Mouse (Mus musculus): ENCODE results near the gene S100a3.
A peak's percentile ranks its signal among the peaks of the same experiment; 100 is the strongest.

Gene S100a3

DNA sequence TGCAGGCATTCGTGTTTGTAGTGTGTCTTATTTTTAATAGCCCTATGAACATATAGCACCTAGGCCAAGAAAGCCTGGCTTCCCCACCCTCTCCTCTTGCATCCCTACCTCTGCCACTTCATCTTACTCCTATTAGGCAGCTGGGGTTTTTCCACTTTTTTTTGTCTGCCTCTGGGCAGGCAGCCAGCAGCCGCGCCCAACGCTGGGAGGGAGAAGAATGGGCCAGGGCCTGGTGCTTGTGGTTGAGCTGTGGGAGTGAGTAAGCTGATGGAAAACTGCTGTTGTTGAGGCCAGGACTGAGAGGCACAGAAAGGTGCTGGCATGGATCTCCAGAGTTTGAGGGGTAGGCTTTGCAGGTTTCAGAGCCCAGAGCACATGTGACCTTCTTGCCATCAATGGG lies 44.0 kb downstream of the S100a3 start:
- no peak for DNase-seq

DNA sequence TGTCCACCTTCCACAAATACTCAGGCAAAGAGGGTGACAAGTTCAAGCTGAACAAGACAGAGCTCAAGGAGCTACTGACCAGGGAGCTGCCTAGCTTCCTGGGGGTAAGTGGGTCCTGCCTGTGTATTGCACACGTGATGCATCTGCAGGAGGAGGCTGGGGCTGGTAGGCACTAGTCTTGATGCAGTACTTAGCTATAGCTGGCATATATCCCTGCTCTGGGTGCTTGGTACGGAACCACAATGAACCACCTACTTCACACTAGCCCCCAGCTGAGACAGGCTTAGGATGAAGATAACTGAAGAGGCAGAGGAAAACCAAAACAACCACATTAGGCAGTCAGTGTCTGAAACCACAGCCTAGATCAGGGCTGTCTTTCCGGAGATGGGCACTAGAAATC lies 44.7 kb downstream of the S100a3 start:
- no peak for DNase-seq

DNA sequence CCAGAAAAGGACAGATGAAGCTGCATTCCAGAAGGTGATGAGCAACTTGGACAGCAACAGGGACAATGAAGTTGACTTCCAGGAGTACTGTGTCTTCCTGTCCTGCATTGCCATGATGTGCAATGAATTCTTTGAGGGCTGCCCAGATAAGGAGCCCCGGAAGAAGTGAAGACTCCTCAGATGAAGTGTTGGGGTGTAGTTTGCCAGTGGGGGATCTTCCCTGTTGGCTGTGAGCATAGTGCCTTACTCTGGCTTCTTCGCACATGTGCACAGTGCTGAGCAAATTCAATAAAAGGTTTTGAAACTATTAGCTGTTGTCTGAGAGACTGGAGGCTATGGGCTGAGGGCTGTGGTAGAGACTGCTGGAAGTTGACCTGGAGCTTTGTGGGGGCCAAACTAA lies 45.4 kb downstream of the S100a3 start:
- no peak for DNase-seq

DNA sequence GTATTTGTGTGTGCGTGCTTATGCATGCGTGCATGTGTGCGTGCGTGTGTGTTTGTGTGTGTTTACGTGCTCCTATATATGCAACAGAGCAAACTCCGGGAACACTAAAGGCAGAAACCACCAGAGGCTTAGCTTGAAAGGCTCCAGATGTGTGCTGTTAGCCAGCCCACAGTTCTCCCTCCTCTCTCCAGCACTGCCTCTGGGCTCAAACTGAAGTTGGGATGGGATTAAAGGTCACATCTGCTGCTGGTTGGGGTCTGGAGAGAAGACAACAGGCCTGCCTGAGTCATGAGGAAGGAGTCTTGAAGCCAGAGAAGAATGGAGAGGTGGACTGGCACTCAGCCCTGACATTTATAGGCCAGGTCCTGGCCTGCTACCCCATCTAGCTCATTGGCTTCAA lies 45.8 kb downstream of the S100a3 start:
- no peak for DNase-seq

DNA sequence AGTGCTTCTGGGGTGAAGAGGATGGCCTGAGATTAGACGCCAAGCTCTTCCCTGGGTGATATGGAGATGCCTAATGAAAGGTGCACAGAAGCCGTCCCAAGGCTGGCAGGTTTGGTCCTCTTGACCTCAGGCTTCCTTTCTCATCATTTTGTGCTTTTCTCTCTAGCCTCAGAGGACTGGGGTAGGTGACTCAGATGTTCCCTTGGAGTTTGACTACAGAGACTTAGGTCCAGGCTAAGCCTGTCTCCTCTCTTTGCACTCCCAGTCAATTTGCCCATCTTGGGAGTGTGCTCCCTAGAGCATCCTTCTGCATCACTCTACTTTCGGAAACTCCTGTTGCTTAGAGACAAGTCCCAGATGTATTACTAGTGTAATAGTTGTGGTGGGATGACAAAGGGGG lies 47.0 kb downstream of the S100a3 start:
- DNase-seq: no peak

DNA sequence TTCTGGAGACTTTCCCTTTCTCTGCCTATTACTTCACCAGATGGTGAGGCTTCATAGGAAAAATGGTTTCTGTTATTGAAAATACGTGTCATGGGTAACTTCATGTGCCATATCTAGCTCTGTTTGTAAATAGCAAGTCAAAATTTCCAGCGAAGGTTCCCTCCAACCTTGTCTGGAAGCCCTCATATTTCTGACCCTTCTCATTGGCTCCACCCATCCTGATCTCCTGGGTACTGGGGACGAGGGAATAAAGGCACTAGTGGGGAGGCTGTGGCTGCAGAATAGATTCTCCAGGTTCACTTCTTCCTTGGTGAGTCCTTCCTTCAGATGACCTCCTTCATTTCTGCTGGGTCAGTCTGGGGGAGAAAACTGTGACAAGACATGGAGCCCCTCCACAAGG lies 47.8 kb downstream of the S100a3 start, which contains the start of gene S100a5:
Gene S100a5, plus strand, starts transcription at position 301 of the 400 bp plus-strand sequence.
- DNase-seq: no peak

DNA sequence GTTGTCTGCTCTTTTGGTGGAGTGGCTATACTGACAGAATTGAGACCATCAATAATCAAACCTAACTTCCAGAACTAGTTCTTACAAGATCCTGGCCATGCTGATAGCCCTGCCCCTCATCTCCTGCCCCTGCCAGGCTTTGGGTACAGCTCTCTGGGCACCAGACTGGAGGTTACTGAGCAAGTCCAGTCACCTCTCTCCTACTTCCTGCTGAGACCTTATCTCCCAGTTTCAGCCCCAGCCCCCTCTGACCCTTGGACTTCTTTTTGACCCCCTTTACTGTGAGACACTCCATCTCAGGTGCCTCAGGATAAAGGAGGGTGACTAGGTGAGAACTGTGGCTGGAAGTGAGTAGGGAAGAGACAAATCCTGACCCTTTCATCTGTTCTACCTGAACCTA lies 48.7 kb downstream of the S100a3 start:
- DNase-seq: no peak

DNA sequence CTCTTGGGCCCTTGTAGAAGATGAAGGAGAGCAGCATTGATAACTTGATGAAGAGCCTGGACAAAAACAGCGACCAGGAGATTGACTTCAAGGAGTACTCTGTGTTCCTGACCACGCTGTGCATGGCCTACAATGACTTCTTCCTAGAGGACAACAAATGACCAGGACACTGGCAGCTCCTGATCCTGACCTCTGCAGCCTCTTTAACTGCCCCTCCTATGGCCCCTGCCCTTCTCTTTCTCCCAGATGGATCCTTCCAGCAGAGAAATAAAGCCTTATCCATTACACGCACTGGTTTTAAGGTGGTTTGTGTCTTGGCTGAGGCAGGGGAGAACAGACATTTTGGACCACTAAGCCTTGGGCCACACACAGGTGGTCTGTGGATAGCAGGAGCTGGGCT lies 51.1 kb downstream of the S100a3 start:
- no peak for DNase-seq

DNA sequence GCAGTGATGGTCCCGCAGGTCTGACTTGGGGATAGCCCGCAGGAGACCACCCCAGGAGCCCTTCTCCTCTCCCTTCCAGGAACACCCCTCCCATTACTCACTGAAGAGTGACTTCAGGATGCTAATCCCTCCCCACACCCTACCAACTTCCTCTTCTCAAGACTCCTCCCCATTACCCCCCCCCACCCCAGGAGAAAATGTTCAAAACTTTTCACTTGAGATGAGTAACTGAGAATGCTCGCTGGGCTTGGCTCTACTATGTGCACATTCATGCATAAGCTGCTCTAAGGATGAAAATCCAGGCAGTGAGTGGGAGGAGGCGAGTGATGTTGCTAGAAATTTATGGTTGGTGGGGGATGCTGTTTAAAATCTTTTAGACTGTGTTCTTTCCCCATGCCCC lies 51.7 kb downstream of the S100a3 start:
- no peak for DNase-seq

DNA sequence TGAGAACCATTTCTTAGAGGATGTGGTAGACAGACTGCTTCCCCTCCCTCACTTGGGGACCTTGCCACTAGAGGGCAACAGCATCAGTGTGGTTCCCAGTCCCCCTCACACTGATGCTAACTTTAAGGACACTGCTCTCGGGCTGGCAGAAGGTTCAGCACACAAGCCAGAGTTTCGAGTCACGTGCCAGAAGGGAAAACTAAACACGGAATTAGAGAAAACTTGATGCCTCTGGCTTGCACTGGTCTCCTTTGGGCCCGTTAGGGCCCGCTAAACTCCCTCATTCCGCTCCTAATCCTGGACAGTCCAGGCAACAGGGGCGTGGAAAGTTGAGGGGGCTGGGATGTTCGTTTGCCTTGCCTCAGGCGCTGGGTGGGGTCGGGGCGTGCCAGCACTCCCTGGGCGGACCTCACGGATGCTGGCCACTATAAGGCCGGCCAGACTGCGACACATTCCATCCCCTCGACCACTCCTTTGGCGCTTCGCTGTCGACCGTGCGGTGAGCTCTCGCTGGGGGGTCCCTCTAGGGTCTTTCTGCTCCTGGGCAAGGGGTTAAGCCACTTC lies 52.4 kb downstream of the S100a3 start, which contains the start of gene S100a6:
Gene S100a6, plus strand, starts transcription at position 155 of the 564 bp plus-strand sequence.
- peak; percentile 6 for DNase-seq

DNA sequence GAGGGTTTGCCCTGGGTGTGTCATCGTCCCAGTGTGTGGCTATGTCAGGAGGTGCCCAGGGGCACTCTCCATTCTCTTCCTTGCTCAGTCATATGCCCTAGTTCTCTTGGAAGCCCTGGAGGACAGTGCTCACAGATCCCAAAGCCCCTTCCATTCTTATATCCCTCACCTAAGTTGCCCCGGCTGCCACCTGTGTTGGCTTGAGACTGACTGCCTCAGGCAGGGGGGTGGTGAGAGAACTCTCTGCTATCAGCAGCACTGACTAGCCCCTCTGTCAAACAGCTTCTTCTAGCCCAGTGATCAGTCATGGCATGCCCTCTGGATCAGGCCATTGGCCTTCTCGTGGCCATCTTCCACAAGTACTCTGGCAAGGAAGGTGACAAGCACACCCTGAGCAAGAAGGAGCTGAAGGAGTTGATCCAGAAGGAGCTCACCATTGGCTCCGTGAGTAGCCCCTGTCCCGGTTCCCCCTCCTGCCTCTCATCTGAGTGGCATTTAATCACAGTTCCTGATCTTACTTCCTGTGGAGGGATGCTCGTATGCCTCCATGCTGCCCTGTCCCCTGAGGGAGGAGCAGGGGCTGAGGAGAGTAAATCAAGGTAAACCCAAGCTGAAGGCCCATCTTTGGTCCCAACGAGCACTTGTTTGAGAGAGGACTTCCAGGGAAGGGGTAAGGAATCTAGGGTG lies 53.2 kb downstream of the S100a3 start:
- no peak for DNase-seq

DNA sequence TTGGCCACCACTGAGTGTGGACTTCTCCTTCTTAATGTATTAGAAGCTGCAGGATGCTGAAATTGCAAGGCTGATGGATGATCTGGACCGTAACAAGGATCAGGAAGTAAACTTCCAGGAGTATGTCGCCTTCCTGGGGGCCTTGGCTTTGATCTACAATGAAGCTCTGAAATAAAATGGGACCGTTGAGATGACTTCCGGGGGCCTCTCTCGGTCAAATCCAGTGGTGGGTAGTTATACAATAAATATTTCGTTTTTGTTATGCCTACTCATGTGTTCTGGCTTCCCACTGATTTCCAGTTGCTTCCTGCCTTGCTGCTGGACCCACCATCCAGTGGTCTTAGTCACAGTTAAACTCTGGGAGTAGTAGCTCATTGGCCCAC lies 53.8 kb downstream of the S100a3 start:
- no peak for DNase-seq

DNA sequence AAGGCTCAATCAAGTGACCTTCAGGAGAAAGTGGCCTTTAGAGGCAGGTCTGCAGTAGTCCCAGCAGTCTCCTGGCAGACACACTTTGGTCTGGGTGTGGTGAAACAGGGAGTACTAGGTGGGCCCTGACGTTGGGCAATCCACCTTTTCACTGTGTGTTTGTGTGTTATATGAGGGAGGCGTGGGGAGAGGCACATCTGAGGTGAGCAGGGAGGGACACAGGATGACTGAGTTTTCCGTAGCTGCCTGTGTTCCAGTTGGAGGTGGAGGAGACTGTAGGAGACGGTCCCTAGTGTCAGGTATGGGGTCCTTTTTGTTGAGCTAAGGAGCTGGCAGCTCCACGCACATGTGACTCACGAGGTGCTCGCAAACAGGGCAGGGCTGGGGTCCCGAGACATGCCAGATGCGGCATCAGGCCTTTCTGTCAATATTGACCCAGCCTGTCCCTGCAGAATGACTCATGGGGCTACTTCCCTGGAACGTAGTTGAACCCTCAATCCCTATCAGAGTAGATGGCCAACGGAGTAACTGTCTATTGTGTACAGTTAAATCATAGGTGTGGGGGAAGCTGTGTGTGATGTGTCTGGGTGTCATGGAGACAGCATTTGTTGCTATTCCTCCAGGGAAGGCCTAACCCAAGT lies 54.4 kb downstream of the S100a3 start:
- no peak for DNase-seq

DNA sequence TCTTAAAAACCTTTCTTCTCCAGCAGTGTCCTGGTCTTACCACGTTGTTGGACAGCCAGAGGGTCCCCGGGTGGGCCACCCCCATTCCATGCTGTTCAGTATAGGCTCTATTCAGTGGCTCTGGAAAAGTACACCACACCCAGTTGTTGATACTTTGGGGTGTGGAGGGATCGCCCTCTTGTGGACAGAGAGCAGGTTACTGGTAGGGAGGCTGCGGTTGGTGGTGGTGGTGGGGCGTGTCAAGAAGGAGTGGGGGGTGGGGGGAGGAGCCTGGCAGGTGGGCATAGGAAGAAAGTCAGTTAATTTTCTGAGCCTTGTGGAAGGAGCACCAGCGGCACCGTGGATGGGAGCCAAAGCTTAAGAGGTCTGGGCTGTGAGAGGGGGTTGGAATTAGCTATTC lies 55.0 kb downstream of the S100a3 start:
- peak; percentile 43 for DNase-seq

DNA sequence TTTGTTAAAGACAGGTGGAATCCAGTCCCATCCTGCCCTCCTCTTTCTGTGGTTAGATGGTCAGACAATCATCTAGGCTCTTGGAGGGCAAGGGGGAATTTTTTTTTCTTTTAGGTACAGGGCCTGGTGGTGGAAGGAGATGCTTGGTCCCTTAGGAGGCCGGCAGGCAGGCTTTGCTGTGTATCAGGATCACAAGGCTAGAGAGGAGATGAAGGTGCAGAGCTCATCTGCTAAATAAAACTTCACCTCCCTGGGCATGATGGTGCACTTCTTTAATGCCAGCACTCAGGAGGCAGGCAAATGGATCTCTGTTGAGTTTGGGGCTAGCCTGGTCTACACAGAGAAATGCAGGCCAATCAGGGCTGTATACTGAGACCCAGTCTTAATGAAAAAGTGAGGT lies 55.5 kb downstream of the S100a3 start:
- no peak for DNase-seq

DNA sequence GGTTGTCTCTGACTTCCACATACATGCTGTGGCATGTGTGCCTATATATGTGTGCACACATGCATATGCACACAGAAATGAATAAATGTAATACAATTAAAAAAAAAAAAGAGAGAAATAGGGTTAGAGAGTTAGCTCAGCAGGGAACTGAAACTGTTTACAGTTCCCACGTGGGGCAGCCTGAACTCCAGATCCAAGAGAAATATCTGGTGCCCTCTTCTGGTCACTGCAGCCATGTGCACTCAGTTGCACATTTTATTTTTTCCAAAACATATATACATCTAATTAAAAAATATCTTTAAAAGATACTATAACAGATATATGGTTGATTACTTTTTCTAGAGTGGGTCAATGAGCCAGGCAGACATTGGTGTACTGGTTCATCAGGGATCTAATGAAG lies 57.2 kb downstream of the S100a3 start:
- no peak for DNase-seq

DNA sequence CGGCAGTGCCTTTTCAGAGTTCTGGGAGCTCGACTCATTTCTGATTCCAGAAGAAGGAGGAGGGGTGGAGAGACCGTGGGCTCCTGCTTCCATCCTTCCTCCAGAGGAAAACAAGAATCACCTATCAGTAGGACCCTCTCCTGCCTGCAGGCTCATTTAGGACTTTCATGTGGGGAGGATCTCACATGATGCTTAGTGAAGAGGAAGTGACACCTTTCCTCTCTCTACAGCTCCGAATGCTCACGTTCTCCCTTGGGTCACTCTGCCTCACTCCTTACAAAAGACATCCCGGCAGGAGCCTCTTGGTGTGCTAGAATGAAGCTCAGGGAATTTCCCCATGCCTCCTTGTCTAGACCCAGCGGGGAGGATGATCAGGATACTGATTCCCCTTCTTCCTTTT lies 61.2 kb downstream of the S100a3 start:
- DNase-seq: no peak

DNA sequence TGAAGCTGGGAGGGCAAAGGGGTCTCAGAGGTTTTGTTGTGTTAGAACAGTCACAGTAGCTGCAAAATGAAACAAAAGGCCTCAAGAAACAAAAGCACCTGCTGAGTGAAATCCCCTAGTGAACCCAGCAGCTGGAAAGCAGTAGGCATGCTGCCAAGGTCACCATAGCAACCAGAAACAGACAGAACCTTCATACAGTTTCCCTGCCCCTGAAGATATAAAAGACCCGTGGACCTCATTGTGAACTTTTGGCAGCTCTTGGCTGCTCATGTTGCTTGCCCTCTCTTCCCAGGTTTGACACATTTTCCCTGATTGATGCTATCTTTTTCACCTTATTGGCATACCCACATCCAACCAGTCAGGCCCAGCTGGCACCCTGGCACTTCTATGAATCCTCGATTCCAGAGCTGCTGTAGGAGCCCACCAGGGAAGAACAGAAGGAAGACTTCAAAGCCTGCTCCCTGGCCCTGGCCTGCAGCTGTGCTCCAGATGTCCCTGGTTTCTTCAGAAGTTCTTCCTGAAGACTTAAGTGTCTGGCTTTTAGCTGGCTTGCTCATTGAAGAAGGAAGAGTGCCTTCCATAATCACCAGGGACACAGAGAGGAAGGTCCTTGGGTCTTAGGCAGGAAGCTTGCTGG lies 63.2 kb downstream of the S100a3 start:
- no peak for DNase-seq

DNA sequence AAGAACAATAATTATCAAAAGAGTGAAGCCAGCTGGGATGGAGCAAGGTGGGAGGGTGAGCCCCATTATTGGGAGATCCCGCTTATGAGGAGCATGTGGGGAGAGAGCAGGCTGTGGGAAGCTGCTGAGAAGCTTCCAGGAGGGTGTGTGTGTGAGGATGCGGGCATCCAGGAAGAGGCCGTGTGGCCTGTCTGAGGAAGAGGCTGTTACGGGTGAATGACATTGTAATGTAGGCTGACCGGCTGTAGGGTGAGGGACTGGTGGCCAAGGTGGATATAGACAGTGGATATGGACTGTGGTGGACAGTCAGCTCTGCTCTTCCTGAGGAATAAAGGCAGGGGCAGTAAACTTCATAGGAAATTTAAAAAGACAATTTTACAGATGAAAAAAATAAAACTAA lies 65.1 kb downstream of the S100a3 start:
- no peak for DNase-seq

DNA sequence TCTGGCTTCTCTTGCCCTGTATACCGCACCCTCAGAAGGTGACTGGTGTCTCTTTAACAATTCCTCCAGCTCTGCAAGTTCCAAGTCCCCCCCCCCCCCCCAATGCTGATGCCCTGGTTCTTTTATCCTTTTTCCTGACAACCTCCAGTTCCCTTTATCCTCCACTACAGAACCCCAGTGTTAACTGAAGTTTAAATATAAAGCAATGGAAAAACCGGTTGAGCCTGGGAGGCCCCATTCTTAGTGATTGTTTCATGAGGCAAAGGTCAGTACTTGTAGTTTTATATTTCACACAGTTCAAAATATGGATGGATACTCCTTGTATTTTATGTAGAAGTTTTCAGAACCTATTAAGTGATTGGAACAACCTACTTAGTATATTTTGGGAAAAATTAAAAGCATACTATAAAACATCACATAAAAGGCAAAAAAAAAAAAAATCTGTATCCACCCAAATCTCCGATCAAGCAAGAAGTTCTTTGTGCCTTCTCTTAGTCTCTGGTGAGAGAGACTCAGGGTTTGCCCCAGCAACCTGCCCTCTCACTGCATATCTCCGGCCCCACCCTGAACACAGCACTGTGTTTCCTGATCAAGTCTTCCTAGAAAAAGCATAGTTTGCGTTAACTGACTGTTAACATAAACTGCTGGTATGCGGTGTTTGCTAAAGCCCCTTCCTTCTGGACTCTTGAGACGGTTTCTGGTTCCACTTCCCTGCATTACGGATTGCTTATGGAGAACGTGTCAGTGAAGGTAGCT lies 66.1 kb downstream of the S100a3 start:
- DNase-seq: no peak

DNA sequence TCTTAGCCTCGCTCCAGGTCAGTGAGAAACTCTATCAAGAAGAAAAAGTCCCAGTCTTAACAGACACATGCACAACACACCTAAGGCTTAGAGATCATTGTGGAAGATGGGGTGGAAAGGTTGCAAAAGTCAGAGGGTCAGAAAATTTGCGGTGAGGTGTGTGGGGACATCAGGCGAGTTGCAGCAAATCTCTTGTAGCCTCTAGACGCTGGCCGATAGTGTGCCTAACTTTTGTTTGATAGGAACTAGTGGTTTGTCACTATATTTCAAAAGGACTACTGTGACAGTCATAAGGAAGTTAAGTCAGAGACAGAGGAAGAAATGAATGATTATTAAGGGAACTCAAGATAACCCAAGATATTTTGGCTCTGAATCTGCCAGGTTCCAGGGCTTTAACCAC lies 67.0 kb downstream of the S100a3 start:
- DNase-seq: no peak

DNA sequence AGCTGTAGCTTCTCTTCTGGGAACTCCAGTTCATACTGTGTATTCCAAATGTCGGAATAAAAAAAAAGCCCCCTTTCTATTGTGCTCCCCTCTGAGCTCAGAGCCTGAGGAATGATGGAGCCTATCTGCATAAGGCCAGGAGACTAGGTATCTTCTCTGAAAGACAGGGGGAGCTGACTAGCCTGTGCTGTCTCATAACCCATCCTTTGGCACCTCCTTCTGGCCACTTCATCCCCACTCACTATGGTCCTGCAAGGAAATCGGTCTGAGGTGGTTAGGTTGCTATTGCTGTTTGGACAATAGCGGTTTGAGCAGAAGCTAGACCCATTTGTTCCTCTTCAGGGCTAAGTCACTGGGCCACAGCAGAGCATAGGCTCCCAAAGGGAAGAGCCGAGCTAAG lies 67.4 kb downstream of the S100a3 start:
- peak; percentile 12 for DNase-seq

DNA sequence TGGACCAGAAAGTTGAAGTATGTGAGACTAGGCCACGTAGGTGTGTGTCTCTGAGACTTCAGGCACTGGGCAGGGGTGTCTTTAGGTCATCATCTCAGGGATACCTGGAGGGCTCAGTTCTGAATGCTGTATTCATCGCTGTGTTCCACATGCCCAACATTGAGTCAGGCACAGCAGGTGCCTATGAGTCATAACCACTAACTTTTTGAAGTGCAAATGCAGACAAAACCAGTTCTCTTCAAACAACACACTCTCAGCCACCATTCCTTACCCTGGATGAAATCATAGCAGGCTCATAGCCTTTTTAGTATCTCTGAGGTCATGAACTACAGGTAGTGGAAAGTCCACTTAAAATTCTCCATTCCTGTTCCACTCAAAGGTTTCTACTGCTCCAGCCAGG lies 68.9 kb downstream of the S100a3 start:
- no peak for DNase-seq

All from cerebellum, adult 9-10 months (tissue).